Mouse (Mus musculus): ENCODE measurements around the gene Taco1. TPM values are rescaled to one million over a fixed set of nuclear protein-coding genes. Genes with fewer than 3 reads are reported as not detected.
"Not testable (repeated sequence)": the region's sequence is repeated elsewhere in the genome, so short reads cannot be mapped to it uniquely, and the experiment has no call there.

The Taco1 gene
- total RNA-seq (2017): 10.2 and 12.8 TPM in 2 replicates

DNA sequence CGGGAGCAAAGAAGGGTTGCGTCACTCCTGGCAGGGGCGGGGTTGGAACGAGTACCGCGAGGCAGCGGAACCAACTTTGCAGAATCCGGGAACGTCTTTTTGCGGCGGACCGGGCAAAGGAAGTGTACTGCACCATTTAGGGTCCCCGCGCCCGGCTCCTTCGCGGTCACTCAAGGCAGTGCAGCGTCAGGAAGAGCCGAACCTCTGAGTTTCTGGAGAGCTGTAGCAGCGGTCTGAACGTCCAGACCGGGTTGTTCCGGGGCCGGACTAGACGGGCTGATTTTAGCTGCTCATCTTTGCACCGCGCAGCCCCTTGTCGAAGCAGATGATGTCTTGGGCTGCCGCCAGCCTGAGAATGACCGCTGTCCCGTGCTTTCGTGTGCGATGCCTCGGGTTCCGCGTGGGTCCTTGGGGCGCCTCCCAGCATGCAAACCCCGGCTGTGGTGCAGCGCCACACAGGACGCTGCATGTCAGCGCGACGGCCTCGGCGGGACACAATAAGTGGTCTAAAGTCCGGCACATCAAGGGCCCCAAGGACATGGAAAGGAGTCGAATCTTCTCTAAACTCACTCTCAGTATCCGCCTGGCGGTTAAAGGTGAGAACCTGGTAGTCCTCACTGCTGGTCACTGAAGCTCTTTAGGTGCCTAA is at the start of gene Taco1:
Taco1 (plus strand) TSS at position 139 of the 649 bp plus-strand sequence.
- ATAC-seq (replicated peaks in 1 of 2; ENCODE audit: insufficient read depth in 1 of 2, low FRiP score in 2 of 2, low TSS enrichment in 1 of 2, low read depth in 1 of 2, poor library complexity in 2 of 2, severe bottlenecking in 2 of 2): peak; percentile 97 to 99

- ATAC-seq (replicated peaks in 1 of 2; ENCODE audit: insufficient read depth in 1 of 2, low FRiP score in 2 of 2, low TSS enrichment in 1 of 2, low read depth in 1 of 2, poor library complexity in 2 of 2, severe bottlenecking in 2 of 2): no peak
Measured at GRCm38 (mm10) chr11:106016440-106016839, 49.4 kb upstream of the Taco1 start.

DNA sequence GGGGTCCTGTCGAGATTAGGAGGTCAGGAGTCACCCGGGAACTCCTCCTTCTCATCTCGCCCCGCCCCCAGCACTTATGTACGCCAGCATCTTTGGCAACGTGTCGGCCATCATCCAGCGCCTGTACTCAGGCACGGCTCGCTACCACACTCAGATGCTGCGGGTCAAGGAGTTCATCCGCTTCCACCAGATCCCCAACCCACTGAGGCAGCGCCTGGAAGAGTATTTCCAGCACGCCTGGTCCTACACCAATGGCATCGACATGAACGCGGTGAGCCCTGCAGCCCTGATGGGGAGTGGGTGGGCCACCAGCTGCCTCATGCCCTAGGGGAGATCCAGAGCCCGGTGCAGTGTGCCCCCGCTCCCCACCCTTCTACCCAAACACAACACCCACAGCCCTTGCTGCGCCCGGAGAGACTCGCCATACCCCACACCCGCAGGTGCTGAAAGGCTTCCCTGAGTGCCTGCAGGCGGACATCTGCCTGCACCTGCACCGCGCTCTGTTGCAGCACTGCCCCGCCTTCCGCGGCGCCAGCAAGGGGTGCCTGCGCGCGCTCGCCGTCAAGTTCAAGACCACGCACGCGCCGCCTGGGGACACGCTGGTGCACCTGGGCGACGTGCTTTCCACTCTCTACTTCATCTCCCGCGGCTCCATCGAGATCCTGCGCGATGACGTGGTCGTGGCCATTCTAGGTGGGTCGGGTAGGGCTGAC is 45.7 kb upstream of the Taco1 start:
- peak; percentile 18 to 32; a peak in 1 of 4 replicates for ATAC-seq (replicated peaks in 1 of 2; ENCODE audit: insufficient read depth in 1 of 2, low FRiP score in 2 of 2, low TSS enrichment in 1 of 2, low read depth in 1 of 2, poor library complexity in 2 of 2, severe bottlenecking in 2 of 2)

DNA sequence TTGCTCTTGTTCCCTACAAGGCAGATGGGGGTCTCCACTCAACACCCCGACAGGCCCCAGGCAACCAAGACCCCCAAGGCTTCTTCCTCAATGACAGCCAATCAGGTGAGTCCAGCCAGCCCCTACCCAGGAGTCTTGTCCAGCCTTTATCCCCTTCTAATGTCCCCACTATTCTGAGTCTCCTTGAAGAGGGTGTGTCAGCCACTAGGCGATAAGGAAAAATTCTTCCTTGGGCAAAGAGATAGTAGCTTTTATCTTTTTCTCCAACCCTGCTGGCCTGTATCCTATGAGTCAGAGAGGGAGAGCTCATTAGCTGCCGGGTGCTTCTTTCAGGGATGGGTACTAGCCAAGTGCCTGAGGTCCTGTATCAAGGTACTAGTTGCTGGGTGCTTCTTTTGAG is 40.1 kb upstream of the Taco1 start:
- no peak for ATAC-seq (replicated peaks in 1 of 2; ENCODE audit: insufficient read depth in 1 of 2, low FRiP score in 2 of 2, low TSS enrichment in 1 of 2, low read depth in 1 of 2, poor library complexity in 2 of 2, severe bottlenecking in 2 of 2)

- peak; percentile 62 to 75 for ATAC-seq (replicated peaks in 1 of 2; ENCODE audit: insufficient read depth in 1 of 2, low FRiP score in 2 of 2, low TSS enrichment in 1 of 2, low read depth in 1 of 2, poor library complexity in 2 of 2, severe bottlenecking in 2 of 2)
Measured at GRCm38 (mm10) chr11:106026465-106027151, 39.3 kb upstream of the Taco1 start.

DNA sequence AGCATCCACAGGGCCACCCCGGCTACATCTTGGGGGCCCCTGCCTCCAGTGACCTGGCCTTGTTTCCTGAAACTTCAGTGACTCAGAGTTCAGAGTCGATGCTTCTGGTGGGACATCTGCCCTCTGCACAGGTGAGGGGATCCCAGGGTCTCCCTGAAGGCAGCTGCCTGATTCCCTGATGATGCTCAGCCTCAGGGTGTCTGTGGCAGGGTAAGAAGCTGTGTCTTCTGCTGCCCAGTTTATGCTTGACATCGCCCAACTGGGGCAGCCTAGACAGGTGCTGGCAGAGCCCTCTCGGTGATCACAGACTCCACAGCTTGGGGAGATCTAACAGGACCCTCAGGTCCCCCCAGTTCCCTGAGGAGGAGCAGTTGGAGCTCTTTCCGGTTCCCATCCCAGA is 38.3 kb upstream of the Taco1 start:
- ATAC-seq (replicated peaks in 1 of 2; ENCODE audit: insufficient read depth in 1 of 2, low FRiP score in 2 of 2, low TSS enrichment in 1 of 2, low read depth in 1 of 2, poor library complexity in 2 of 2, severe bottlenecking in 2 of 2): peak in 1 of 2 experiments; percentile 12; a peak in 1 of 4 replicates

- ATAC-seq (replicated peaks in 1 of 2; ENCODE audit: insufficient read depth in 1 of 2, low FRiP score in 2 of 2, low TSS enrichment in 1 of 2, low read depth in 1 of 2, poor library complexity in 2 of 2, severe bottlenecking in 2 of 2): not testable (repeated sequence)
Measured at GRCm38 (mm10) chr11:106032074-106032473, 33.8 kb upstream of the Taco1 start.

DNA sequence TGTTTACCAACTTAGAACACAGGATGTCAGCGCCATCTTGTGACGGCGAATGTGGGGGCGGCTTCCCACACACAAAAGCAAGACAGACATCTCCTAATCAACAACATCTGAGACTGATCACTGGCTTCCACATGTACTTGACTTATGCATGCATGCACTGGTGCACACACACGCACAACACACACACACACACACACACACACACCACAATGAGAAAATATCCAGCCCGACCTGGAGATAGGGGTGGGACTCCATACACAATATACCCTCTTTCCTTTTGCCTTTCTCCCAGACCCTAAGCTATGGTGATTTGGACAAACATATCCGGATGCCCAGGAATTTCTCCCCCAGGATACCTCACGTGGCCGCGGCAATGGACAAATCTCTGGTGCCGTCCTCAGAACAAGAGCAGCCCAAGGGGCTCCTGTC is 32.4 kb upstream of the Taco1 start:
- peak in 1 of 2 experiments; percentile 30; a peak in 1 of 4 replicates for ATAC-seq (replicated peaks in 1 of 2; ENCODE audit: insufficient read depth in 1 of 2, low FRiP score in 2 of 2, low TSS enrichment in 1 of 2, low read depth in 1 of 2, poor library complexity in 2 of 2, severe bottlenecking in 2 of 2)

GRCm38 (mm10) chr11:106034986-106035385 is 30.9 kb upstream of the Taco1 start:
- ATAC-seq (replicated peaks in 1 of 2; ENCODE audit: insufficient read depth in 1 of 2, low FRiP score in 2 of 2, low TSS enrichment in 1 of 2, low read depth in 1 of 2, poor library complexity in 2 of 2, severe bottlenecking in 2 of 2): no peak

DNA sequence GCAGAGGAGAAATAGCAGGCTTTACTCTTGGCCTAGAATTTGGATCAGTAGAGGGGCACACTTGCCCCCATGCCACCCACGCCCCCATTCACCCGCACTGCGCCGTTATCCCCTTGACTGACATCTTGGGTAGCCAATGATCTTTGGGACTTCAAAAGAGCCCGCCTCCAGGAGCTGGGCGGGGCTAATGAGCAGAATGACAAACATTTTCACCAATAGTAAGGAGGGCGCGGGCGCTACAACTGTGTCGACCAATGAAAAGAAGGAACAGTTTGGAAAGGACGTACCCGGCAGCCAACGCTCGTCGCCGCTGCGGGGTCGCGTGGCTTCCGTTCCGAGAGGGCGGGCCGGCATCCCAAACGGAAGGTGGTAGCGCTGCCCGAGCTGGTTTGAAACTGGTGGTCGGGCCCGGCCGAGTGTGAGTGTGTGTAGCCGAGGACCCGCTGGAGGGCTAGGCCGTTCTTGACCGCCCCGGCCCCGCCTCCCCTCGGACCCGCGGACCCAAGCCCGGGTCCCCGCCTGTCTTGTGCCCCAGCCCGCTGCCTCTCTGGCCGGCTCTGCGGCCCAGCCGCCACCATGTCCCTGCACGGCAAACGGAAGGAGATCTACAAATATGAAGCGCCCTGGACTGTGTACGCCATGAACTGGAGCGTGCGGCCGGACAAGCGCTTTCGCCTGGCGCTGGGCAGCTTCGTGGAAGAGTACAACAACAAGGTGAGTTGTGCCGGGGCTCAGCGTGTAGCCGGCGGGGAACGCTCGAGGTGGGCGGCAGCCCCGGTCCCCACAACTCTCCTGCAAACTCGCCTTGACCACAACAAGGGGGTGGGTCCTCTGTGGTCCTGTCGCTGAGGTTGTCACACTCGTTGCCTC is 29.1 kb upstream of the Taco1 start, which contains the start of gene Dcaf7:
Dcaf7 (plus strand) TSS at position 325 of the 870 bp plus-strand sequence.
- ATAC-seq (replicated peaks in 1 of 2; ENCODE audit: insufficient read depth in 1 of 2, low FRiP score in 2 of 2, low TSS enrichment in 1 of 2, low read depth in 1 of 2, poor library complexity in 2 of 2, severe bottlenecking in 2 of 2): peak; percentile 97 to 98

- ATAC-seq (replicated peaks in 1 of 2; ENCODE audit: insufficient read depth in 1 of 2, low FRiP score in 2 of 2, low TSS enrichment in 1 of 2, low read depth in 1 of 2, poor library complexity in 2 of 2, severe bottlenecking in 2 of 2): peak in 1 of 2 experiments; percentile 36; a peak in 2 of 4 replicates
Measured at GRCm38 (mm10) chr11:106037418-106037751, 28.5 kb upstream of the Taco1 start.

DNA sequence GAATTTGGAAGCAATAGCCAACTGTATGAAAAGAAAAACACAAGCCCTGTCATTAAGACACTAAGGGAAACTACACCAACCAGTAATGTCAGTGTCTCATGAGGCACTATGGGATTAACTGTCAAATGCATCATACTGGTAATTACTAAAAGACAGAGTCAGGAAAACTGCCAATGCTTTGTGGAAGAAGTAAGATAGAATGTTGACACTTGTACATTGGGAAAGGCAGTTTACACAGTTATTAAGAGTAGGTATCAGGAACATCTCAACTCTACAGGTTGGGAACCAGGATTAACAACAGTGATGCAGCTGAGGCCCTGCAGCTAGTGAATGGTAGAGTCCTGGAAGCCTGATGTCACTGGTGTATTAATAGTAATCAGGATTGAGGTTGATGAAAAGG is 21.5 kb upstream of the Taco1 start:
- no peak for ATAC-seq (replicated peaks in 1 of 2; ENCODE audit: insufficient read depth in 1 of 2, low FRiP score in 2 of 2, low TSS enrichment in 1 of 2, low read depth in 1 of 2, poor library complexity in 2 of 2, severe bottlenecking in 2 of 2)

DNA sequence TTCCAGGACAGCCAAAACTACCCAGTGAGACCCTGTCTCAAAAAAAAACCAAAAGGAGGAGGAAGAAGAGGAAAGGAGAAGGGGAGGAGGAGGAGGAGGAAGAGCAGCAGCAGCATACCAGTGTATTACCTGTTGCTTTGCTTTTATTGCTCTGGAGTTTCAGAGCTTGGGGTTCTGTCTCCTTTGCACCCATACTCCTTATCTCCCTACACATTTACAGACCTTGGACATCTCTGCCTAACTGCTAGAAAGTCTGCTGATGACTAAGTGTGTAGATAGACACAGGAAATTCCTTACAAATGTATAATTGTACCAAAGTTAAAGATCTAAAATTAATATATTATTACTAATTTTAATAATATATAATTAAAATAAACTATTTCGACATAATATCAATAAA is 20.6 kb upstream of the Taco1 start:
- no peak for ATAC-seq (replicated peaks in 1 of 2; ENCODE audit: insufficient read depth in 1 of 2, low FRiP score in 2 of 2, low TSS enrichment in 1 of 2, low read depth in 1 of 2, poor library complexity in 2 of 2, severe bottlenecking in 2 of 2)

- ATAC-seq (replicated peaks in 1 of 2; ENCODE audit: insufficient read depth in 1 of 2, low FRiP score in 2 of 2, low TSS enrichment in 1 of 2, low read depth in 1 of 2, poor library complexity in 2 of 2, severe bottlenecking in 2 of 2): no peak
Measured at GRCm38 (mm10) chr11:106045780-106046179, 20.1 kb upstream of the Taco1 start.

DNA sequence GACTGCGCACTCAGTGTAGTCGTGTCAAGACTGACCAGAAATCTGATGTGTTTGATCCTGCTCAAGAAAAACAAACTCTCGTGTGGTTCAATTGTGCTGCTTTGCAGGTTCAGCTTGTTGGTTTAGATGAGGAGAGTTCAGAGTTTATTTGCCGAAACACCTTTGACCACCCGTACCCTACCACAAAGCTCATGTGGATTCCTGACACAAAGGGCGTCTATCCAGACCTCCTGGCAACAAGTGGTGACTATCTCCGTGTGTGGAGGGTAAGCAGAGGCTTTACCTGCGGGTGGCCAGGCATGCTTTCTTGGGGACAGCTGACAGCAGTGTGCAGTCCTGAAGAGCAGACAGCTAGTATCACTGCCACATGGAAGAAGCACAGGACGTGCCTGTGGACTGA is 19.3 kb upstream of the Taco1 start:
- no peak for ATAC-seq (replicated peaks in 1 of 2; ENCODE audit: insufficient read depth in 1 of 2, low FRiP score in 2 of 2, low TSS enrichment in 1 of 2, low read depth in 1 of 2, poor library complexity in 2 of 2, severe bottlenecking in 2 of 2)

- no peak for ATAC-seq (replicated peaks in 1 of 2; ENCODE audit: insufficient read depth in 1 of 2, low FRiP score in 2 of 2, low TSS enrichment in 1 of 2, low read depth in 1 of 2, poor library complexity in 2 of 2, severe bottlenecking in 2 of 2)
Measured at GRCm38 (mm10) chr11:106053921-106054320, 11.9 kb upstream of the Taco1 start.

DNA sequence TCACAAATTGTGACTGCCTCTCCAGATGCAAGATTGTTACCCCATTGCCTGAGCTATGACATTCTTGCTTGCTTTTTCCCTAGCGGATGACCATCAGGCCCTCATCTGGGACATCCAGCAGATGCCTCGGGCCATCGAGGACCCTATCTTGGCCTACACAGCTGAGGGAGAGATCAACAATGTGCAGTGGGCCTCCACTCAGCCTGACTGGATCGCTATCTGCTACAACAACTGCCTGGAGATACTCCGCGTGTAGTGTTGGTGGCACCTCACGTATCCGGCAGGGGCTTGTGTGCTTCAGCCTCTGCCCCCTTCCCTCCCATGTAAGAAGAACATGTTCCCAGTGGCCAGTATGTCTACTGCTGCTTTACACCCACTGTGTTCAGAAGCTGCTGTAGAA is 11.3 kb upstream of the Taco1 start:
- ATAC-seq (replicated peaks in 1 of 2; ENCODE audit: insufficient read depth in 1 of 2, low FRiP score in 2 of 2, low TSS enrichment in 1 of 2, low read depth in 1 of 2, poor library complexity in 2 of 2, severe bottlenecking in 2 of 2): no peak
